Mouse (Mus musculus) liver, adult 2 months (tissue): ENCODE data around the gene Ccl2.

ENCODE experiments used
- CTCF ChIP-seq: fragments of 200-500 bp; IDR thresholded peaks from 2 replicates; pipeline ENCODE4 v1.5.1; 2011; ENCODE audit warnings: low read depth, low read length, control low read depth
- POLR2A ChIP-seq: fragments of 200-500 bp; IDR thresholded peaks from 2 replicates; pipeline ENCODE4 v1.6.1; 2011; ENCODE audit warnings: low read length, control low read depth; ENCODE audit not compliant: insufficient read depth; ENCODE audit errors: extremely low read depth

- TF ChIP-seq POLR2A, result no peak
- no peak for TF ChIP-seq CTCF
Observed at GRCm38 (mm10) chr11:82045471-82045870, 10.1 kb downstream of the Ccl2 start, which contains the start of gene Ccl7.
